Mouse (Mus musculus) liver, embryonic 12.5 days (tissue): ENCODE results near the gene Sema6d. TPM values are rescaled to one million over a fixed set of nuclear protein-coding genes. Genes with fewer than 3 reads are reported as not detected.
"Not testable (repeated sequence)": the region's sequence is repeated elsewhere in the genome, so short reads cannot be mapped to it uniquely, and the experiment has no call there.

ENCODE experiments used
- ATAC-seq: fragments of 200-750 bp; cut with Nextera tagmentation; 2 replicates; pipeline ENCODE4 v1.8.0; 2017; ENCODE audit warnings: moderate number of reproducible peaks, mild to moderate bottlenecking, moderate library complexity
- H3K27ac ChIP-seq: fragments of 300-500 bp; sonication (generic); 2 replicates; pipeline ENCODE4 v1.5.1; 2016; ENCODE audit warnings: mild to moderate bottlenecking
- H3K27me3 ChIP-seq: fragments of 300-500 bp; sonication (generic); replicated peaks from 2 replicates; pipeline ENCODE4 v1.6.1; 2016; ENCODE audit warnings: mild to moderate bottlenecking, moderate library complexity
- H3K36me3 ChIP-seq: fragments of 300-500 bp; sonication (generic); 2 replicates; pipeline ENCODE4 v1.6.1; 2016; ENCODE audit warnings: mild to moderate bottlenecking, moderate library complexity
- H3K4me1 ChIP-seq: fragments of 300-500 bp; sonication (generic); 2 replicates; pipeline ENCODE4 v1.6.1; 2016
- H3K4me2 ChIP-seq: fragments of 300-500 bp; sonication (generic); 2 replicates; pipeline ENCODE4 v1.6.1; 2016; ENCODE audit warnings: mild to moderate bottlenecking, moderate library complexity
- H3K4me3 ChIP-seq: fragments of 300-500 bp; sonication (generic); 2 replicates; pipeline ENCODE4 v1.5.1; 2016; ENCODE audit warnings: mild to moderate bottlenecking, moderate library complexity
- H3K9ac ChIP-seq: fragments of 300-500 bp; sonication (generic); 2 replicates; pipeline ENCODE4 v1.6.1; 2016; ENCODE audit warnings: mild to moderate bottlenecking, moderate library complexity
- H3K9me3 ChIP-seq: fragments of 300-500 bp; sonication (generic); replicated peaks from 2 replicates; pipeline ENCODE4 v1.6.1; 2016; ENCODE audit warnings: mild to moderate bottlenecking, moderate library complexity
- WGBS: fragments of 180-500 bp; shearing (Covaris S2); methylation state at CpG from one replicate; pipeline ENCODE4 v1.1.7; 2016; ENCODE audit not compliant: insufficient replicate concordance; 5-methylcytosine and 5-hydroxymethylcytosine counted together
- polyA plus RNA-seq: library from polyadenylated mRNA; unstranded; fragments of >200 nt; fragmentation: Nextera tagmentation; extraction: Ambion mirVana; gene quantifications from 2 replicates; pipeline ENCODE4 v1.2.1, GENCODE M21; 2016

Gene Sema6d
- polyA plus RNA-seq, 1 experiment from 2014 or later = 5.9 TPM

- no peak for ATAC-seq
- H3K4me1 ChIP-seq = no peaks in the 10 kb centered on the region
- 71% methylated on average over 6 of the region's 6 CpGs for WGBS
Measured at GRCm38 (mm10) chr2:124309361-124310128, 219.8 kb downstream of the Sema6d start.

GRCm38 (mm10) chr2:124322528-124323215 lies 232.9 kb downstream of the Sema6d start:
- Histone ChIP-seq H3K4me1 (no peaks in the 10 kb centered on the region), H3K27ac (no peak overlapping the region), H3K4me3 (no peak overlapping the region), H3K9me3 (no peaks in the 10 kb centered on the region), H3K27me3 (no peaks in the 10 kb centered on the region), H3K9ac (no peak overlapping the region), H3K4me2 (no peak overlapping the region), H3K36me3 (no peaks in the 10 kb centered on the region)
- WGBS = 39% methylated on average over 5 of the region's 5 CpGs
- ATAC-seq = no peak

More at GRCm38 (mm10) chr2:124309361-124310128, 219.8 kb downstream of the Sema6d start:
- no peaks in the 10 kb centered on the region for H3K36me3 ChIP-seq
- no peak overlapping the region for H3K9ac ChIP-seq
- H3K27me3 ChIP-seq = no peaks in the 10 kb centered on the region
- H3K4me3 ChIP-seq = no peak overlapping the region
- H3K4me2 ChIP-seq = no peak overlapping the region
- no peaks in the 10 kb centered on the region for H3K9me3 ChIP-seq
- no peak overlapping the region for H3K27ac ChIP-seq

GRCm38 (mm10) chr2:124324107-124324724 lies 234.4 kb downstream of the Sema6d start:
- Histone ChIP-seq H3K9me3 (no peaks in the 10 kb centered on the region), H3K4me2 (no peak overlapping the region), H3K27me3 (no peaks in the 10 kb centered on the region), H3K36me3 (no peaks in the 10 kb centered on the region), H3K4me1 (no peaks in the 10 kb centered on the region), H3K9ac (no peak overlapping the region), H3K27ac (no peak overlapping the region), H3K4me3 (no peak overlapping the region)
- 67% methylated on average over 6 of the region's 6 CpGs for WGBS
- ATAC-seq = no peak

GRCm38 (mm10) chr2:124329473-124330130 lies 239.8 kb downstream of the Sema6d start:
- no peaks in the 10 kb centered on the region for H3K27me3 ChIP-seq
- no peaks in the 10 kb centered on the region for H3K9me3 ChIP-seq
- H3K9ac ChIP-seq = no peak overlapping the region
- no peak overlapping the region for H3K4me3 ChIP-seq
- H3K4me2 ChIP-seq = no peak overlapping the region
- no peaks in the 10 kb centered on the region for H3K4me1 ChIP-seq
- WGBS = 14% methylated on average over 1 of the region's 1 CpGs
- no peak for ATAC-seq
- H3K36me3 ChIP-seq = no peaks in the 10 kb centered on the region
- H3K27ac ChIP-seq = no peak overlapping the region

- H3K36me3 ChIP-seq = no peaks in the 10 kb centered on the region
Measured at GRCm38 (mm10) chr2:124332890-124333289, 243.1 kb downstream of the Sema6d start.

GRCm38 (mm10) chr2:124334655-124335054 lies 244.9 kb downstream of the Sema6d start:
- ATAC-seq, H3K27me3 ChIP-seq, H3K4me3 ChIP-seq, H3K4me1 ChIP-seq, H3K4me2 ChIP-seq, H3K9me3 ChIP-seq, H3K9ac ChIP-seq, H3K27ac ChIP-seq, H3K36me3 ChIP-seq: not testable (repeated sequence)
- 77% methylated on average over 2 of the region's 2 CpGs for WGBS

More at GRCm38 (mm10) chr2:124332890-124333289, 243.1 kb downstream of the Sema6d start:
- Histone ChIP-seq H3K9ac (no peak overlapping the region), H3K4me2 (no peak overlapping the region), H3K27ac (no peak overlapping the region), H3K9me3 (no peaks in the 10 kb centered on the region), H3K4me1 (no peaks in the 10 kb centered on the region), H3K4me3 (no peak overlapping the region), H3K27me3 (no peaks in the 10 kb centered on the region)
- 63% methylated on average over 5 of the region's 5 CpGs for WGBS
- no peak for ATAC-seq

GRCm38 (mm10) chr2:124338296-124338695 lies 248.5 kb downstream of the Sema6d start:
- H3K36me3 ChIP-seq = no peaks in the 10 kb centered on the region
- ATAC-seq = no peak
- H3K9me3 ChIP-seq = no peaks in the 10 kb centered on the region
- no peak overlapping the region for H3K4me3 ChIP-seq
- H3K4me1 ChIP-seq = no peaks in the 10 kb centered on the region
- 69% methylated on average over 6 of the region's 6 CpGs for WGBS
- no peaks in the 10 kb centered on the region for H3K27me3 ChIP-seq
- H3K4me2 ChIP-seq = no peak overlapping the region
- H3K27ac ChIP-seq = no peak overlapping the region
- no peak overlapping the region for H3K9ac ChIP-seq

GRCm38 (mm10) chr2:124354191-124354590 lies 264.4 kb downstream of the Sema6d start:
- Histone ChIP-seq H3K9me3 (no peaks in the 10 kb centered on the region), H3K4me3 (no peak overlapping the region), H3K27ac (no peak overlapping the region), H3K9ac (no peak overlapping the region), H3K27me3 (no peaks in the 10 kb centered on the region), H3K36me3 (no peaks in the 10 kb centered on the region), H3K4me1 (no peaks in the 10 kb centered on the region), H3K4me2 (no peak overlapping the region)
- ATAC-seq = no peak
- WGBS = 77% methylated on average over 2 of the region's 2 CpGs

GRCm38 (mm10) chr2:124354716-124355115 lies 264.9 kb downstream of the Sema6d start:
- no peak overlapping the region for H3K27ac ChIP-seq
- H3K27me3 ChIP-seq = no peaks in the 10 kb centered on the region
- ATAC-seq = no peak
- WGBS = 57% methylated on average over 2 of the region's 2 CpGs
- H3K4me2 ChIP-seq = no peak overlapping the region
- H3K4me3 ChIP-seq = no peak overlapping the region
- H3K9me3 ChIP-seq = no peaks in the 10 kb centered on the region
- H3K4me1 ChIP-seq = no peaks in the 10 kb centered on the region
- no peak overlapping the region for H3K9ac ChIP-seq
- no peaks in the 10 kb centered on the region for H3K36me3 ChIP-seq

- Histone ChIP-seq H3K4me3 (no peak overlapping the region), H3K27me3 (no peaks in the 10 kb centered on the region), H3K27ac (no peak overlapping the region), H3K9me3 (no peaks in the 10 kb centered on the region), H3K9ac (no peak overlapping the region), H3K4me2 (no peak overlapping the region), H3K4me1 (no peaks in the 10 kb centered on the region), H3K36me3 (no peaks in the 10 kb centered on the region)
- ATAC-seq = no peak
- 68% methylated on average over 1 of the region's 1 CpGs for WGBS
Measured at GRCm38 (mm10) chr2:124369291-124369690, 279.5 kb downstream of the Sema6d start.

GRCm38 (mm10) chr2:124369991-124370390 lies 280.2 kb downstream of the Sema6d start:
- Histone ChIP-seq H3K27ac (no peak overlapping the region), H3K27me3 (no peaks in the 10 kb centered on the region), H3K9me3 (no peaks in the 10 kb centered on the region), H3K4me2 (no peak overlapping the region), H3K36me3 (no peaks in the 10 kb centered on the region), H3K4me1 (no peaks in the 10 kb centered on the region), H3K4me3 (no peak overlapping the region), H3K9ac (no peak overlapping the region)
- 62% methylated on average over 2 of the region's 2 CpGs for WGBS
- ATAC-seq = no peak

- Histone ChIP-seq H3K36me3 (no peaks in the 10 kb centered on the region), H3K27me3 (no peaks in the 10 kb centered on the region), H3K4me3 (no peak overlapping the region), H3K9ac (no peak overlapping the region), H3K4me1 (no peaks in the 10 kb centered on the region), H3K9me3 (no peaks in the 10 kb centered on the region), H3K4me2 (no peak overlapping the region), H3K27ac (no peak overlapping the region)
- 34% methylated on average over 2 of the region's 2 CpGs for WGBS
- no peak for ATAC-seq
Measured at GRCm38 (mm10) chr2:124371363-124371762, 281.6 kb downstream of the Sema6d start.
